Mouse (Mus musculus) mouse embryonic stem cell (cell line): Measurements from ENCODE around the gene Rbms3.

Experiments used
- in situ Hi-C, 2 experiments: fragments of 300-500 bp; cut with MboI; formaldehyde crosslinking; loops; 1 replicate in 1 of 2; 3 replicates in 1 of 2; pipeline ENCODE4 v1.14.3; 2019 to 2020; ENCODE audit warnings: low sequenced_read_pairs in 2 of 2, low pct_unique_long_range_greater_than_20kb in 1 of 2, mixed read lengths in 1 of 2; ENCODE audit not compliant: unreplicated experiment in 1 of 2

The Rbms3 gene

GRCm38 (mm10) chr9:117317251-117317650 is 312.5 kb downstream of the Rbms3 start:
- in situ Hi-C loops = no loop called here

GRCm38 (mm10) chr9:117313642-117314041 is 316.1 kb downstream of the Rbms3 start:
- in situ Hi-C loops = no loop called here

- in situ Hi-C loops = no loop called here
Observed at GRCm38 (mm10) chr9:117309809-117310208, 319.9 kb downstream of the Rbms3 start.

- in situ Hi-C loops = no loop called here
Observed at GRCm38 (mm10) chr9:117298991-117299390, 330.7 kb downstream of the Rbms3 start.

- in situ Hi-C loops = no loop called here
Observed at GRCm38 (mm10) chr9:117297662-117298531, 331.8 kb downstream of the Rbms3 start.

GRCm38 (mm10) chr9:117291066-117291850 is 338.5 kb downstream of the Rbms3 start:
- in situ Hi-C loops = no loop called here

- in situ Hi-C loops = no loop called here
Observed at GRCm38 (mm10) chr9:117274846-117275245, 354.9 kb downstream of the Rbms3 start.

GRCm38 (mm10) chr9:117259614-117260013 is 370.1 kb downstream of the Rbms3 start:
- in situ Hi-C loops = no loop called here

- in situ Hi-C loops = no loop called here
Observed at GRCm38 (mm10) chr9:117253361-117253760, 376.4 kb downstream of the Rbms3 start.

- in situ Hi-C loops = no loop called here
Observed at GRCm38 (mm10) chr9:117252411-117252861, 377.3 kb downstream of the Rbms3 start.

- in situ Hi-C loops = no loop called here
Observed at GRCm38 (mm10) chr9:117251521-117252368, 378.0 kb downstream of the Rbms3 start.

- in situ Hi-C loops = no loop called here
Observed at GRCm38 (mm10) chr9:117250831-117251165, 378.9 kb downstream of the Rbms3 start.

- in situ Hi-C loops = no loop called here
Observed at GRCm38 (mm10) chr9:117250036-117250830, 379.5 kb downstream of the Rbms3 start.

GRCm38 (mm10) chr9:117247311-117247980 is 382.3 kb downstream of the Rbms3 start:
- in situ Hi-C loops = no loop called here

- in situ Hi-C loops = no loop called here
Observed at GRCm38 (mm10) chr9:117246173-117246572, 383.5 kb downstream of the Rbms3 start.

GRCm38 (mm10) chr9:117243365-117243764 is 386.3 kb downstream of the Rbms3 start:
- in situ Hi-C loops = no loop called here

- in situ Hi-C loops = no loop called here
Observed at GRCm38 (mm10) chr9:117234726-117235075, 395.0 kb downstream of the Rbms3 start.
